Mouse (Mus musculus): ENCODE results near the gene Gpr179. TPM values are rescaled to one million over a fixed set of nuclear protein-coding genes. Genes with fewer than 3 reads are reported as not detected.

Gene Gpr179
- polyA plus RNA-seq, 1 experiment from 2014 or later, result 0.03 TPM

DNA sequence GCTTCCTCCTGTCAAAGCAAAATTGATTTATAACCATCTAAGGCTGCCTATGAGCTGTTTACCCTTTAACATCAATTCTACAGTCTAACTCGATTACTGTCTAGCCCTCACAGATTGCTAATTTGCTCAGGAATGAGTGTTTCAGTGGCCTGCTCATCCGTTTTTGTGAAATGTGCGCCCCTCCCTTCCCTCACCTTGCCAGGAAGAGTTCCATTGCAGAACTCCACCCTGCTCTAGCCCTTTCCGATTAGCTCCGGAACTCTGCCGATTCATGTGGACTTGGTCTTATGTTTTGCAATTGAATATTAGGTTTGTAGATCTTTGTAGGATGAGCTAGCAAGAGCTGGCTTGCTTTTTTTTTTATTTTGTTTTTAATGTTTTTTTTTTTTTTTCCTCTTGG is 69.7 kb downstream of the Gpr179 start:
- DNase-seq (ENCODE audit: low spot score), result no peak
- ATAC-seq (replicated peaks; ENCODE audit: low FRiP score), result no peak
- Histone ChIP-seq H3K9ac (ENCODE audit: low read length) (no peak overlapping the region), H3K27me3 (ENCODE audit: control insufficient read depth, insufficient read depth, low read length) (no peaks in the 10 kb centered on the region), H3K9me3 (ENCODE audit: control insufficient read depth, low read length) (no peaks in the 10 kb centered on the region), H3K4me1 (replicated peaks; ENCODE audit: control insufficient read depth, insufficient read depth, low read length) (peaks cover 6% of the 10 kb centered on the region; the same call in 1 of the 2 replicates), H3K4me2 (ENCODE audit: low read depth, low read length, severe bottlenecking) (no peak overlapping the region), H3K4me3 (ENCODE audit: low read depth, low read length) (no peak overlapping the region), H3K27ac (ENCODE audit: low read depth, low read length) (no peak overlapping the region), H3K36me3 (ENCODE audit: control insufficient read depth, insufficient read depth, low read length) (no peaks in the 10 kb centered on the region)
- 90% methylated on average over 6 of the region's 6 CpGs for WGBS

Other genes with a start within 250 kb of the Gpr179 start
- gene Tbx21, start 236.7 kb downstream of the Gpr179 start, polyA plus RNA-seq (2014; fragmentation: Nextera tagmentation; extraction: Ambion mirVana), result 0.17 and 0.21 TPM in 2 replicates
- 5.4 and 6.7 TPM in 2 replicates for gene Tbkbp1, start 200.6 kb downstream of the Gpr179 start, polyA plus RNA-seq (2014; fragmentation: Nextera tagmentation; extraction: Ambion mirVana)
- 114 TPM in 2 replicates for gene Kpnb1, start 164.2 kb downstream of the Gpr179 start, polyA plus RNA-seq (2014; fragmentation: Nextera tagmentation; extraction: Ambion mirVana)
- gene Npepps, start 71.4 kb downstream of the Gpr179 start, polyA plus RNA-seq (2014; fragmentation: Nextera tagmentation; extraction: Ambion mirVana), result 108 and 122 TPM in 2 replicates
- 55.9 and 59.9 TPM in 2 replicates for gene Mrpl45, start 36.4 kb downstream of the Gpr179 start, polyA plus RNA-seq (2014; fragmentation: Nextera tagmentation; extraction: Ambion mirVana)
- 4.3 and 4.5 TPM in 2 replicates for gene Socs7, start 10.5 kb upstream of the Gpr179 start, polyA plus RNA-seq (2014; fragmentation: Nextera tagmentation; extraction: Ambion mirVana)
- gene Arhgap23, start 63.5 kb upstream of the Gpr179 start, polyA plus RNA-seq (2014; fragmentation: Nextera tagmentation; extraction: Ambion mirVana), result 3.2 and 4.8 TPM in 2 replicates
- 0.17 TPM in 1 of 2 replicates, not detected in the other for gene 4933428G20Rik, start 148.3 kb upstream of the Gpr179 start, polyA plus RNA-seq (2014; fragmentation: Nextera tagmentation; extraction: Ambion mirVana)
- 3.2 and 3.7 TPM in 2 replicates for gene Srcin1, start 224.1 kb upstream of the Gpr179 start, polyA plus RNA-seq (2014; fragmentation: Nextera tagmentation; extraction: Ambion mirVana)

Measured in forebrain, embryonic 11.5 days (tissue).